Mouse (Mus musculus) erythroblast, embryonic 14.5 days (primary cell): ENCODE data around the gene Adcy10.

Experiments used
- GATA1 ChIP-seq: IDR thresholded peaks from 2 replicates; pipeline ENCODE4 v1.6.1; 2012; ENCODE audit warnings: low read length, inconsistent platforms, mixed read lengths
- TAL1 ChIP-seq: IDR thresholded peaks from 3 replicates; pipeline ENCODE4 v1.6.1; 2012; ENCODE audit warnings: low read length, inconsistent platforms, mixed read lengths

DNA sequence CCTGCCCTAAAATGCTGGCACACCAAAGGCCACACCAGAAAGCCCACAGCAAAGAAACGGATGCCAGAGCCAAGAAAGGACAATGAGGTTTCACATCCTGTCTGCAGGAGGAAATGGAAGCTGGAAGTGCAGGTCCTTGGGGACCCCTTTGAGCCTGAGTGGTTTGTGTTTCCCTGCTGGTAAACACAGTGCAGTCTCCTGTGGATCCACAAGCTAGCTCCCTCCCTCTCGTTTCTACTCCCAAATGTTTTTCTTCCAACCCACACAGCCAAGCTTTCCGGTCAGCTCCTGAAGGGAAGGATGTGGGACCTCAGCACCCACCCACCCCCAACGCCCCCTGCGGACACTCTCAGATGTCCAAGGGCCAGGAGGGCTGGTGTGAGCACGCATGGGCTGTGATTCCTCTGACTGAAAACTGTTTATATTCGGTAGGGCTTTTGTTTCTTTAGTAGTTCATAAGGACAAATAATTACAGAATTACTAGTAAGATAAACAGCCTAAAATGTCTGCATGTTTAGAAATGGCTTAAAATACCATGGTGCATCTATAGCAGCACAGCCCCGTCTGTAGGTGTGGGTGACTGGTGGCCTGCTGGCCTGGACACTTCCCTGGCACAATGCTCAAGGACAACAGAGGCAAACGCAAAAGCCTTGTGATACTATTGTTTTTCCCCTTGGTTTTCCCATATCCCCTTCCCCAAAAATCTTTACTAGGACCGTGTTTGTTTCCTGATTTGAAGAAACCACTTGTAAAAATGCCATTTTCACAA, 104.5 kb downstream of the Adcy10 start:
- no peak for TF ChIP-seq TAL1
- TF ChIP-seq GATA1 = no peak
